Mouse (Mus musculus) megakaryocyte, embryonic 14.5 days (primary cell): ENCODE measurements around the gene Ntm.

Source experiments
- FLI1 ChIP-seq: IDR thresholded peaks from 2 replicates; pipeline ENCODE4 v1.6.1; 2012; ENCODE audit warnings: low read length, inconsistent platforms, mixed read lengths
- GATA1 ChIP-seq: IDR thresholded peaks from 3 replicates; pipeline ENCODE4 v1.6.1; 2012; ENCODE audit warnings: mixed read lengths, low read length, inconsistent platforms, borderline replicate concordance

GRCm38 (mm10) chr9:29943209-29944070, 19.5 kb downstream of the Ntm start:
- TF ChIP-seq GATA1 (no peak), FLI1 (no peak)
